ENCODE assay signal across 12 mouse cellular contexts in genomic region chr12:108675614-108676401, GRCm38 (mm10). TPM values are rescaled to one million over a fixed set of nuclear protein-coding genes. Genes with fewer than 3 reads are reported as not detected.
DNase-seq lines count a peak whose midpoint lies in the region; ATAC-seq and TF ChIP-seq lines count a peak whose summit lies in the region.
"Had no signal": no experiment of that assay in that cellular context is flagged by ENCODE, and none has a peak within 500 bp of the region (broad histone marks: within the 10 kb centered on the region; RNA-seq: fewer than 3 reads in every experiment).

No protein-coding gene starts in this region.

- no peaks in the 10 kb centered on the region for H3K9me3 ChIP-seq in forebrain, postnatal 0 days (ENCODE audit: low read length)
- H3K9me3 ChIP-seq in forebrain, embryonic 11.5 days (ENCODE audit: control insufficient read depth, low read length): no peaks in the 10 kb centered on the region
- no peaks in the 10 kb centered on the region for H3K9me3 ChIP-seq in kidney, embryonic 16.5 days (ENCODE audit: low read length)
- H3K9me3 ChIP-seq: heart, embryonic 15.5 days; midbrain, embryonic 12.5 days had no signal

- no peaks in the 10 kb centered on the region for H3K27me3 ChIP-seq in forebrain, postnatal 0 days (ENCODE audit: insufficient read depth, low read length)
- H3K27me3 ChIP-seq in forebrain, embryonic 11.5 days (ENCODE audit: control insufficient read depth, insufficient read depth, low read length): no peaks in the 10 kb centered on the region
- no peaks in the 10 kb centered on the region for H3K27me3 ChIP-seq in kidney, embryonic 16.5 days (ENCODE audit: insufficient read depth, low read length)
- H3K27me3 ChIP-seq: heart, embryonic 15.5 days; midbrain, embryonic 12.5 days had no signal

- peak; percentile 32; the same call in 1 of the 2 replicates for TF ChIP-seq CTCF in forebrain, postnatal 0 days (IDR thresholded peaks at IDR 0.05; ENCODE audit: low read depth)

- no peaks in the 10 kb centered on the region for H3K4me1 ChIP-seq in forebrain, postnatal 0 days (ENCODE audit: insufficient read depth)
- no peaks in the 10 kb centered on the region for H3K4me1 ChIP-seq in forebrain, embryonic 11.5 days (replicated peaks; ENCODE audit: control insufficient read depth, insufficient read depth, low read length)
- peaks cover 22% of the 10 kb centered on the region for H3K4me1 ChIP-seq in kidney, embryonic 16.5 days (ENCODE audit: insufficient read depth, low read length)
- H3K4me1 ChIP-seq: midbrain, embryonic 12.5 days had no signal

- DNase-seq in forebrain, postnatal 0 days: no peak
- DNase-seq in forebrain, embryonic 11.5 days (ENCODE audit: low spot score): no peak
- peak; percentile 47 for DNase-seq in thymus, postnatal 0 days (ENCODE audit: low spot score)
- no peak for DNase-seq in thymus, postnatal 10 days (ENCODE audit: low spot score in 2 of 2)
- peak; percentile 72 for DNase-seq in yolk sac, embryonic 10.5 days (ENCODE audit: low spot score)
- DNase-seq in right cerebral cortex, postnatal 4 days: no peak
- no peak for DNase-seq in frontal cortex, postnatal 10 days (ENCODE audit: low spot score in 2 of 2)
- DNase-seq: adrenal gland, postnatal 25 days had no signal

- H3K27ac ChIP-seq in forebrain, postnatal 0 days (ENCODE audit: low read depth, low read length): no peak overlapping the region
- no peak overlapping the region for H3K27ac ChIP-seq in forebrain, embryonic 11.5 days (ENCODE audit: low read depth, low read length)
- peak overlapping the region; percentile 90 for H3K27ac ChIP-seq in kidney, embryonic 16.5 days (ENCODE audit: low read length)
- H3K27ac ChIP-seq: heart, embryonic 15.5 days; midbrain, embryonic 12.5 days had no signal

- H3K4me2 ChIP-seq in forebrain, postnatal 0 days (ENCODE audit: low read depth): no peak overlapping the region
- H3K4me2 ChIP-seq in forebrain, embryonic 11.5 days (ENCODE audit: low read depth, low read length, severe bottlenecking): no peak overlapping the region
- H3K4me2 ChIP-seq in kidney, embryonic 16.5 days (replicated peaks; ENCODE audit: low read depth, low read length): no peak overlapping the region; the same call in 1 of the 2 replicates
- H3K4me2 ChIP-seq: heart, embryonic 15.5 days; midbrain, embryonic 12.5 days had no signal

- WGBS in forebrain, postnatal 0 days: 84% methylated on average over 8 of the region's 8 CpGs
- WGBS in forebrain, embryonic 11.5 days: 84% methylated on average over 8 of the region's 8 CpGs
- 60% methylated on average over 8 of the region's 8 CpGs for WGBS in kidney, embryonic 16.5 days

- no peak overlapping the region for H3K9ac ChIP-seq in forebrain, postnatal 0 days
- H3K9ac ChIP-seq in forebrain, embryonic 11.5 days (ENCODE audit: low read length): no peak overlapping the region
- no peak overlapping the region; the same call in 1 of the 2 replicates for H3K9ac ChIP-seq in kidney, embryonic 16.5 days (replicated peaks; ENCODE audit: low read length)
- H3K9ac ChIP-seq: heart, embryonic 15.5 days; midbrain, embryonic 12.5 days had no signal

- ATAC-seq in forebrain, postnatal 0 days: peak; percentile 21; the same call in 1 of the 2 replicates
- ATAC-seq in forebrain, embryonic 11.5 days (replicated peaks; ENCODE audit: low FRiP score): no peak
- ATAC-seq in kidney, embryonic 16.5 days (ENCODE audit: low FRiP score, low TSS enrichment): peak; percentile 85

- H3K4me3 ChIP-seq in forebrain, postnatal 0 days (ENCODE audit: low read depth, low read length): no peak overlapping the region
- no peak overlapping the region for H3K4me3 ChIP-seq in forebrain, embryonic 11.5 days (ENCODE audit: low read depth, low read length)
- H3K4me3 ChIP-seq in kidney, embryonic 16.5 days (ENCODE audit: low read length): no peak overlapping the region
- H3K4me3 ChIP-seq: erythroblast, embryonic 14.5 days; heart, embryonic 15.5 days; midbrain, embryonic 12.5 days had no signal

- H3K36me3 ChIP-seq in forebrain, postnatal 0 days (ENCODE audit: insufficient read depth): peaks cover 71% of the 10 kb centered on the region
- H3K36me3 ChIP-seq in forebrain, embryonic 11.5 days (ENCODE audit: control insufficient read depth, insufficient read depth, low read length): peaks cover 11% of the 10 kb centered on the region
- peaks cover 38% of the 10 kb centered on the region for H3K36me3 ChIP-seq in kidney, embryonic 16.5 days (ENCODE audit: insufficient read depth, low read length)

RNA-seq across cellular contexts. Expression of gene Degs2, which starts 26.3 kb away (rescaled TPM):
- 0.15 TPM in 1 of 2 replicates, not detected in the other for total RNA-seq in forebrain, postnatal 0 days (2014; rRNA removed)
- polyA plus RNA-seq in forebrain, postnatal 0 days (2015; fragmentation: Nextera tagmentation; extraction: Ambion mirVana): 0.50 and 0.88 TPM in 2 replicates
- 1.8 and 2.5 TPM in 2 replicates for polyA plus RNA-seq in forebrain, embryonic 11.5 days (2014; fragmentation: Nextera tagmentation; extraction: Ambion mirVana)
- 16.3 and 16.6 TPM in 2 replicates for polyA plus RNA-seq in thymus, postnatal 0 days (2015; fragmentation: Nextera tagmentation; extraction: Ambion mirVana)
- 10.6 and 12.1 TPM in 2 replicates for polyA plus RNA-seq in kidney, embryonic 16.5 days (2015; fragmentation: Nextera tagmentation; extraction: Ambion mirVana)
- total RNA-seq: adrenal gland, postnatal 25 days had no signal
- polyA plus RNA-seq: erythroblast, embryonic 14.5 days had no signal

Comparison
In these comparisons a context has a peak if more than half of its experiments do, and no peak if none do; other contexts are left out.
1. DNase-seq: peak in thymus, postnatal 0 days (single experiment) and yolk sac, embryonic 10.5 days (single experiment); none in forebrain, postnatal 0 days (single experiment), forebrain, embryonic 11.5 days (single experiment), thymus, postnatal 10 days (0 of 2), right cerebral cortex, postnatal 4 days (single experiment) and frontal cortex, postnatal 10 days (0 of 2).